Mouse (Mus musculus) cortical plate, adult 2 months (tissue): ENCODE results near the gene Calml4. TPM values are rescaled to one million over a fixed set of nuclear protein-coding genes. Genes with fewer than 3 reads are reported as not detected.

Experiments
- H3K27ac ChIP-seq: fragments of 200-500 bp; 2 replicates; pipeline ENCODE4 v1.5.1; 2012; ENCODE audit warnings: low read length, control low read depth, inconsistent platforms; ENCODE audit not compliant: insufficient read depth
- H3K4me1 ChIP-seq: fragments of 200-500 bp; 2 replicates; pipeline ENCODE4 v1.6.1; 2011; ENCODE audit warnings: low read length; ENCODE audit not compliant: control insufficient read depth, insufficient read depth
- H3K4me3 ChIP-seq: fragments of 200-500 bp; 2 replicates; pipeline ENCODE4 v1.5.1; 2011; ENCODE audit warnings: mild to moderate bottlenecking, low read length, control low read depth; ENCODE audit not compliant: insufficient read depth
- CTCF ChIP-seq: fragments of 200-500 bp; IDR thresholded peaks from 2 replicates; pipeline ENCODE4 v1.5.1; 2011; ENCODE audit warnings: mild to moderate bottlenecking, control low read depth, low read length; ENCODE audit not compliant: insufficient read depth; ENCODE audit errors: extremely low read depth
- POLR2A ChIP-seq: fragments of 200-500 bp; IDR thresholded peaks from 2 replicates; pipeline ENCODE4 v1.6.1; 2011; ENCODE audit warnings: mild to moderate bottlenecking, low read length, control low read depth; ENCODE audit not compliant: insufficient read depth; ENCODE audit errors: extremely low read depth
- polyA plus RNA-seq: library from polyadenylated mRNA; depleted of rRNA; stranded (reverse); fragments of >200 nt; gene quantifications from 2 replicates; pipeline ENCODE4 v1.2.3, GENCODE M21; 2012

The Calml4 gene
- polyA plus RNA-seq, 1 experiment, result 3.5 TPM

GRCm38 (mm10) chr9:62834906-62835305 is 23.0 kb upstream of the Calml4 start:
- no peak overlapping the region for H3K4me3 ChIP-seq
- no peaks in the 10 kb centered on the region for H3K4me1 ChIP-seq
- H3K27ac ChIP-seq, result no peak overlapping the region
- no peak for TF ChIP-seq POLR2A
- no peak for TF ChIP-seq CTCF

DNA sequence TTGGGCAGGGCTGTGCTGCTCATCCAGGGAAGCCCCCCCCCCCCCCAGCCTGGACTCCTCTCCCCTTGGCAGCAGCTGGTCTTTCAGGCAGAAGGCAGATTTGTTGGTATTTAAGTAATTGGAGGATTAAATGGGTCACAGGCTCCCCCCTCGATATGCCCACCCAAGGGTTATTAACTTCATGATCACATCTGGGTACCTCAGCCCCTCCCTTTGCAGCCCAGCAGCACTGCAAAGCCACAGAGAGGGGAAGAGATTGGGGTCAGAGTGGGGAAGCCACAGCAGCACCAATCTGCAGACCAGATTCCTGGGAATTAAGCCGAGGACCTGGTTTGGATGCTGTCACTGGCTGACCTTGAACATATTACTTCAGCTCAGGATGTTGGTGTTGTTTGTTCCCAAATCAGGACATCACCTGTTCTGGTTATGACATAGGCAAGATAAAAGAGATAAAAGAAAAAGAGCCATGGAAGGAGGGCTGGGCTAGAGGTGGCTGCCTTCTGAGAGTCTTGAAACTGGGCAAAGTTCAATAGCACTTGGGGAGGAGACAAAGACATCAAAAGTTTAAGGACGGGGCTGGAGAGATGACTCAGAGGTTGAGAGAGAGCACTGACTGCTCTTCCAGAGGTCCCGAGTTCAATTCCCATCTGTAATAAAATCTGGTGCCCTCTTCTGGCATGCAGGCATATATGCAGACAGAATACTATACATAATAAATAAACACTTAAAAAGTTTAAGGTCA is 22.0 kb upstream of the Calml4 start:
- H3K4me1 ChIP-seq, result no peaks in the 10 kb centered on the region
- TF ChIP-seq POLR2A (no peak), CTCF (no peak)
- H3K4me3 ChIP-seq, result no peak overlapping the region
- H3K27ac ChIP-seq, result no peak overlapping the region

GRCm38 (mm10) chr9:62837611-62838010 is 20.3 kb upstream of the Calml4 start:
- Histone ChIP-seq H3K4me1 (no peaks in the 10 kb centered on the region), H3K4me3 (no peak overlapping the region), H3K27ac (no peak overlapping the region)
- TF ChIP-seq POLR2A, result no peak
- no peak for TF ChIP-seq CTCF

DNA sequence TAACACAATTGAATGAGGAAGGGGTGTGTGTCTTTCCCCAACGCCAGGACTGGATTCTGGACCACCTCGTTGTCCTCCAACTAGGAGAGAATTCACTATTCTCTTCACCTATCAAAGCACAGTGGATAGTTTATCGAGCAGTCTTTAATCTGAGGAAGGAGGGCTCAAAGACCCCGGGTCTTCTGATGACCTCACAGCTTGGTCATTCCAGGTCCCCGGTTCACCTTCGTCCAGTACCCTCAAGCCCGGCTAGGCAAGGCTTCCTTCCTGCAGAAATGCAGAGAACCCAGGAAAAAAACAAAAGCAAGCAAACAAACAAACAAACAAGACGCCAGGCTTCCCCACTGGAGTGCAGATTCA is 19.8 kb upstream of the Calml4 start:
- peak overlapping the region; percentile 58 for H3K4me3 ChIP-seq
- TF ChIP-seq CTCF, result no peak
- no peak for TF ChIP-seq POLR2A
- no peaks in the 10 kb centered on the region for H3K4me1 ChIP-seq
- no peak overlapping the region for H3K27ac ChIP-seq

- peak within 1 kb of the TSS; percentile 58 for H3K4me3 ChIP-seq
Measured at GRCm38 (mm10) chr9:62838506-62839171, 19.2 kb upstream of the Calml4 start, which contains the start of gene Cln6. TSS of gene Cln6 (plus strand) at chr9:62838785.

GRCm38 (mm10) chr9:62839172-62839770 is 18.6 kb upstream of the Calml4 start:
- H3K27ac ChIP-seq, result no peak overlapping the region
- no peak for TF ChIP-seq POLR2A
- no peak for TF ChIP-seq CTCF
- H3K4me3 ChIP-seq, result peak overlapping the region; percentile 58
- no peaks in the 10 kb centered on the region for H3K4me1 ChIP-seq

More at GRCm38 (mm10) chr9:62838506-62839171, 19.2 kb upstream of the Calml4 start, which contains the start of gene Cln6:
- TF ChIP-seq POLR2A (peak; percentile 37; the same call in 1 of the 2 replicates), CTCF (no peak)
- H3K4me1 ChIP-seq, result no peaks in the 10 kb centered on the region
- H3K27ac ChIP-seq, result no peak within 1 kb of the TSS

- H3K27ac ChIP-seq, result no peak overlapping the region
- H3K4me3 ChIP-seq, result no peak overlapping the region
- H3K4me1 ChIP-seq, result no peaks in the 10 kb centered on the region
- TF ChIP-seq CTCF, result no peak
- no peak for TF ChIP-seq POLR2A
Measured at GRCm38 (mm10) chr9:62843356-62844024, 14.4 kb upstream of the Calml4 start.

GRCm38 (mm10) chr9:62844461-62844860 is 13.4 kb upstream of the Calml4 start:
- TF ChIP-seq POLR2A, result no peak
- TF ChIP-seq CTCF, result no peak
- peaks cover 1% of the 10 kb centered on the region; the same call in 1 of the 2 replicates for H3K4me1 ChIP-seq
- H3K4me3 ChIP-seq, result no peak overlapping the region
- H3K27ac ChIP-seq, result no peak overlapping the region

- no peak overlapping the region for H3K4me3 ChIP-seq
- TF ChIP-seq CTCF (peak; percentile 99), POLR2A (no peak)
- H3K27ac ChIP-seq, result no peak overlapping the region
- peaks cover 1% of the 10 kb centered on the region; the same call in 1 of the 2 replicates for H3K4me1 ChIP-seq
Measured at GRCm38 (mm10) chr9:62847694-62848093, 10.2 kb upstream of the Calml4 start.
